In genomic region chr2:60851057-60851718, GRCm38 (mm10) we compare ENCODE assay signal across 22 mouse cellular contexts.
DNase-seq lines count a peak whose midpoint lies in the region; ATAC-seq and TF ChIP-seq lines count a peak whose summit lies in the region.
"Had no signal": no experiment of that assay in that cellular context is flagged by ENCODE, and none has a peak within 500 bp of the region (broad histone marks: within the 10 kb centered on the region; RNA-seq: fewer than 3 reads in every experiment).

No protein-coding gene starts in this region.

- 63% methylated on average over 14 of the region's 14 CpGs for WGBS in embryonic facial prominence, embryonic 12.5 days
- WGBS in embryonic facial prominence, embryonic 10.5 days = 70% methylated on average over 14 of the region's 14 CpGs
- WGBS in limb, embryonic 13.5 days = 60% methylated on average over 14 of the region's 14 CpGs
- 80% methylated on average over 14 of the region's 14 CpGs for WGBS in limb, embryonic 10.5 days
- 50% methylated on average over 14 of the region's 14 CpGs for WGBS in lung, embryonic 14.5 days
- 45% methylated on average over 14 of the region's 14 CpGs for WGBS in stomach, embryonic 15.5 days

- 0 out of 2 replicates have a peak overlapping the region, but pooled peaks have one; percentile 1 for H3K27ac ChIP-seq in embryonic facial prominence, embryonic 12.5 days
- H3K27ac ChIP-seq in embryonic facial prominence, embryonic 10.5 days (replicated peaks) = no peak overlapping the region; the same call in 1 of the 2 replicates
- peak overlapping the region; percentile 22; the same call in 1 of the 2 replicates for H3K27ac ChIP-seq in limb, embryonic 13.5 days
- H3K27ac ChIP-seq in limb, embryonic 10.5 days = no peak overlapping the region
- peak overlapping the region; percentile 73 for H3K27ac ChIP-seq in lung, embryonic 14.5 days (ENCODE audit: low read depth)
- H3K27ac ChIP-seq in stomach, embryonic 15.5 days = peak overlapping the region; percentile 33
- H3K27ac ChIP-seq: heart, embryonic 15.5 days; kidney, postnatal 0 days; left cerebral cortex, adult 2 months; limb, embryonic 12.5 days; macrophage had no signal

- no peak overlapping the region for H3K4me3 ChIP-seq in embryonic facial prominence, embryonic 12.5 days
- H3K4me3 ChIP-seq in embryonic facial prominence, embryonic 10.5 days = no peak overlapping the region
- H3K4me3 ChIP-seq in limb, embryonic 13.5 days = no peak overlapping the region
- H3K4me3 ChIP-seq in limb, embryonic 10.5 days = no peak overlapping the region
- no peak overlapping the region for H3K4me3 ChIP-seq in lung, embryonic 14.5 days (ENCODE audit: low read depth, low read length)
- H3K4me3 ChIP-seq in stomach, embryonic 15.5 days (replicated peaks) = no peak overlapping the region
- H3K4me3 ChIP-seq: heart, embryonic 15.5 days; left cerebral cortex, adult 2 months; limb, embryonic 12.5 days had no signal

- 0 out of 2 replicates have a peak, but pooled peaks cover 2% of the 10 kb centered on the region for H3K36me3 ChIP-seq in embryonic facial prominence, embryonic 12.5 days
- H3K36me3 ChIP-seq in embryonic facial prominence, embryonic 10.5 days (replicated peaks) = 0 out of 2 replicates have a peak, but pooled peaks cover 2% of the 10 kb centered on the region
- no peaks in the 10 kb centered on the region for H3K36me3 ChIP-seq in limb, embryonic 13.5 days
- 0 out of 2 replicates have a peak, but pooled peaks cover 2% of the 10 kb centered on the region for H3K36me3 ChIP-seq in limb, embryonic 10.5 days
- peaks cover 7% of the 10 kb centered on the region; the same call in 1 of the 2 replicates for H3K36me3 ChIP-seq in lung, embryonic 14.5 days (ENCODE audit: insufficient read depth)
- H3K36me3 ChIP-seq in stomach, embryonic 15.5 days = no peaks in the 10 kb centered on the region
- H3K36me3 ChIP-seq: heart, embryonic 15.5 days; limb, embryonic 12.5 days had no signal

- no peak overlapping the region for H3K9ac ChIP-seq in embryonic facial prominence, embryonic 12.5 days
- H3K9ac ChIP-seq in limb, embryonic 13.5 days = no peak overlapping the region
- H3K9ac ChIP-seq in lung, embryonic 14.5 days = no peak overlapping the region
- H3K9ac ChIP-seq in stomach, embryonic 15.5 days = no peak overlapping the region
- H3K9ac ChIP-seq: heart, embryonic 15.5 days; limb, embryonic 12.5 days had no signal

- no peak for DNase-seq in embryonic facial prominence, embryonic 10.5 days (ENCODE audit: low spot score)
- DNase-seq in limb, embryonic 10.5 days (ENCODE audit: low spot score) = no peak
- DNase-seq in lung, embryonic 14.5 days = peak; percentile 43
- DNase-seq in frontal cortex, postnatal 36 days (ENCODE audit: low spot score in 2 of 2) = no peak
- DNase-seq: adrenal gland, postnatal 14 days; cerebellum, adult 11-12 months; cerebellum, postnatal 36 days; heart, adult 18-20 months; right cerebral cortex, postnatal 4 days; thymus, adult 18-20 months had no signal

- H3K4me1 ChIP-seq in embryonic facial prominence, embryonic 12.5 days = peaks cover 29% of the 10 kb centered on the region
- H3K4me1 ChIP-seq in embryonic facial prominence, embryonic 10.5 days = peaks cover 47% of the 10 kb centered on the region
- peaks cover 37% of the 10 kb centered on the region for H3K4me1 ChIP-seq in limb, embryonic 13.5 days
- H3K4me1 ChIP-seq in limb, embryonic 10.5 days = peaks cover 13% of the 10 kb centered on the region
- H3K4me1 ChIP-seq in lung, embryonic 14.5 days (ENCODE audit: insufficient read depth) = peaks cover 22% of the 10 kb centered on the region
- H3K4me1 ChIP-seq in stomach, embryonic 15.5 days = peaks cover 21% of the 10 kb centered on the region

- ATAC-seq in embryonic facial prominence, embryonic 12.5 days (ENCODE audit: insufficient number of reproducible peaks, insufficient read depth, low FRiP score, low TSS enrichment) = no peak
- ATAC-seq in limb, embryonic 13.5 days (ENCODE audit: low FRiP score, low read depth) = no peak
- peak; percentile 43; the same call in 1 of the 2 replicates for ATAC-seq in lung, embryonic 14.5 days (ENCODE audit: insufficient read depth)
- no peak for ATAC-seq in stomach, embryonic 15.5 days (ENCODE audit: insufficient read depth, low FRiP score, low read depth)
- no peak for ATAC-seq in erythroblast, adult 5-6 weeks (replicated peaks; ENCODE audit: low FRiP score, poor library complexity, severe bottlenecking)
- ATAC-seq: forebrain, embryonic 14.5 days; intestine, embryonic 16.5 days had no signal

- H3K4me2 ChIP-seq in embryonic facial prominence, embryonic 12.5 days (replicated peaks) = no peak overlapping the region
- H3K4me2 ChIP-seq in limb, embryonic 13.5 days (replicated peaks) = no peak overlapping the region
- peak overlapping the region; percentile 21; the same call in 1 of the 2 replicates for H3K4me2 ChIP-seq in lung, embryonic 14.5 days
- H3K4me2 ChIP-seq in stomach, embryonic 15.5 days = no peak overlapping the region
- H3K4me2 ChIP-seq: heart, embryonic 15.5 days; limb, embryonic 12.5 days; midbrain, embryonic 11.5 days had no signal

- no peaks in the 10 kb centered on the region for H3K27me3 ChIP-seq in embryonic facial prominence, embryonic 12.5 days
- H3K27me3 ChIP-seq in embryonic facial prominence, embryonic 10.5 days (replicated peaks; ENCODE audit: low read depth, poor library complexity, severe bottlenecking) = no peaks in the 10 kb centered on the region
- H3K27me3 ChIP-seq in limb, embryonic 13.5 days = no peaks in the 10 kb centered on the region
- no peaks in the 10 kb centered on the region for H3K27me3 ChIP-seq in limb, embryonic 10.5 days (ENCODE audit: low read depth, poor library complexity, severe bottlenecking)
- H3K27me3 ChIP-seq in lung, embryonic 14.5 days (ENCODE audit: insufficient read depth, low read length) = no peaks in the 10 kb centered on the region
- no peaks in the 10 kb centered on the region for H3K27me3 ChIP-seq in stomach, embryonic 15.5 days (replicated peaks)
- H3K27me3 ChIP-seq: heart, embryonic 15.5 days; limb, embryonic 12.5 days had no signal

- TF ChIP-seq CTCF in lung, embryonic 14.5 days (IDR thresholded peaks at IDR 0.05; ENCODE audit: low read depth) = no peak

- H3K9me3 ChIP-seq in embryonic facial prominence, embryonic 12.5 days = no peaks in the 10 kb centered on the region
- no peaks in the 10 kb centered on the region for H3K9me3 ChIP-seq in embryonic facial prominence, embryonic 10.5 days
- H3K9me3 ChIP-seq in limb, embryonic 13.5 days = no peaks in the 10 kb centered on the region
- no peaks in the 10 kb centered on the region for H3K9me3 ChIP-seq in limb, embryonic 10.5 days (replicated peaks)
- H3K9me3 ChIP-seq in lung, embryonic 14.5 days (ENCODE audit: low read depth, low read length) = no peaks in the 10 kb centered on the region
- no peaks in the 10 kb centered on the region for H3K9me3 ChIP-seq in stomach, embryonic 15.5 days
- H3K9me3 ChIP-seq: heart, embryonic 15.5 days; limb, embryonic 12.5 days had no signal

Comparison
In these comparisons a context has a peak if more than half of its experiments do, and no peak if none do; other contexts are left out.
1. H3K27ac ChIP-seq: peak in embryonic facial prominence, embryonic 12.5 days (single experiment), limb, embryonic 13.5 days (single experiment), lung, embryonic 14.5 days (single experiment) and stomach, embryonic 15.5 days (single experiment); none in embryonic facial prominence, embryonic 10.5 days (single experiment) and limb, embryonic 10.5 days (single experiment).